Mouse (Mus musculus) bone marrow macrophage, adult 2 months (primary cell): ENCODE results near the gene Hoxc4.

Experiments used
- CTCF ChIP-seq: IDR thresholded peaks from 2 replicates; pipeline ENCODE4 v1.5.1; 2012; ENCODE audit warnings: low read depth, mild to moderate bottlenecking, low read length, moderate library complexity
- POLR2A ChIP-seq: IDR thresholded peaks from 2 replicates; pipeline ENCODE4 v1.6.1; 2012; ENCODE audit warnings: mild to moderate bottlenecking, low read depth, low read length, borderline replicate concordance

DNA sequence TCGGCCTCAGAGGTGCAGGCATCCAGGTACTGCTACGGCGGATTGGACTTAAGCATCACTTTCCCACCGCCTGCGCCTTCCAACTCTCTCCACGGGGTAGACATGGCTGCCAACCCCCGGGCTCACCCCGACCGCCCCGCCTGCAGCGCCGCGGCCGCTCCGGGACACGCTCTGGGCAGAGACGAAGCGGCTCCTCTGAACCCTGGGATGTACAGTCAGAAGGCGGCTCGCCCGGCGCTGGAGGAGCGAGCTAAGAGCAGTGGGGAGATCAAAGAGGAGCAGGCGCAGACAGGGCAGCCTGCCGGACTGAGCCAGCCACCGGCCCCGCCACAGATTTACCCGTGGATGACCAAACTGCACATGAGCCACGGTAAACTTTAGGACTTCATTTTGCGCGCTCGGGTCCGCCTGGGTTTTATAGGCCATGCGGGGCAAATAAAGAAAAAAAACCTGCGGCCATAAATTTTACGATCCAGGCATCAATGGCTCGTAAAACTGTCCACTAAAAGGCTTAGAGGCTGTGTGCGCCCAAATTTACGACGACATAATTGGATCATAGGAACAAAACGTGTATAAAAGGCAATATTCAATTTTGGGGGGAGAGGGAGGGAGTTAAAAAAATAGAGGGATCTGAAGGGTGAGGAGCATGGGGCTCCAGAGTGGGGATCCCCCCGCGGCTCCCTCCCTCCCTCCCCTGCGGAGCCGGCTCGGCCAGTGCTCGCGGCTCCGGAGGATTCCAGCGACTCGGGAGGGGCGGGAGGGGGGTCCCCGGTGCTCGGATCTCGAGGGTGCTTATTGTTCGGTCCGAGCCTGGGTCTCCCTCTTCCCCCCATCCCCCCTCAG, 4.3 kb upstream of the Hoxc4 start:
- TF ChIP-seq POLR2A = no peak
- no peak for TF ChIP-seq CTCF
